Mouse (Mus musculus): ENCODE data around the gene Npff.

Gene Npff

GRCm38 (mm10) chr15:102524892-102525485 is at the start of gene Npff:
Gene Npff (minus strand): TSS chr15:102524942.
- DNase-seq (ENCODE audit: low spot score in 2 of 2), result peak in 1 of 2 experiments; percentile 81

DNA sequence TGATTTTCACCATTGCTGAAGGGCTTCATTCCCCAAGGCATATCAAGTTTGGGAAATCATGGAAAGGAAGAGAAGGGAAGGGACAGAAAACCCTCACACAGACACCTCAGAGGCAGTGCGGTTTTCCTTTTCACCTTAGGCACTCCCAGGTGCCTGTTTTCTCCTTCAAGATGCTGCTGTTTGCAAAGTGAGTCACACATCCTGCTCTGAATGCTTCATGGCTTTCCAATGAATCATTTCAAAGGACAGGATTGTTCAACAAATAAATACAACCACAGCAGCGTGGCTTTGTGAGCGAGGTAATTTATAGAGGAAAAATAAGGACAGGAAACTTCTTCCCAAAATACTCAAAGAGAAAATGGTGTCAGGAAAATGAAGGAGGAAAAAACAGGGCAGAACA is 47.3 kb upstream of the Npff start:
- no peak for DNase-seq (ENCODE audit: low spot score in 2 of 2)

GRCm38 (mm10) chr15:102567849-102568248 is 43.1 kb upstream of the Npff start:
- DNase-seq (ENCODE audit: low spot score in 2 of 2), result no peak

- DNase-seq (ENCODE audit: low spot score in 2 of 2), result no peak
These were observed 38.9 kb upstream of the Npff start for GRCm38 (mm10) chr15:102563681-102564080.

DNA sequence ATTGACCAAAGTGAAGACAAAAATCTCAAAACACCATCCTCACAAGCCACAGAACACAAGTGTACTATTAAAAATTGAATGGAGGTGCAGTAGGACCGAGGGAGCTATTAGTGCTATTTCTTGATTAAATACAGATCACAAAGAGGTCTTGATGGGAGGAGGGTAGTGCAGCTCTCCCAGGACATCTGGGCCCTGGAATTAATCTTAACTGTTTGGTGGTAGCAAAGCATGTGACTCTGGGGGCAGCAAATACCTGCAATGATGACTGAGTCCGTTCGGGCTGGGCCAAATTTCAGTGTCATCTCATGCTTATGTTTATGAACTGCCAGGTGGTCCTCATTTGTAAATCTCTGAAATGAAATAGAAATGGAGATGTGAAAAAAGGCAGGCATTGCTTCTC is 38.3 kb upstream of the Npff start:
- DNase-seq (ENCODE audit: low spot score in 2 of 2), result no peak

- DNase-seq (ENCODE audit: low spot score in 2 of 2), result no peak
These were observed 37.7 kb upstream of the Npff start for GRCm38 (mm10) chr15:102562491-102562890.

- DNase-seq (ENCODE audit: low spot score in 2 of 2), result no peak
These were observed 32.8 kb upstream of the Npff start for GRCm38 (mm10) chr15:102557580-102557979.

DNA sequence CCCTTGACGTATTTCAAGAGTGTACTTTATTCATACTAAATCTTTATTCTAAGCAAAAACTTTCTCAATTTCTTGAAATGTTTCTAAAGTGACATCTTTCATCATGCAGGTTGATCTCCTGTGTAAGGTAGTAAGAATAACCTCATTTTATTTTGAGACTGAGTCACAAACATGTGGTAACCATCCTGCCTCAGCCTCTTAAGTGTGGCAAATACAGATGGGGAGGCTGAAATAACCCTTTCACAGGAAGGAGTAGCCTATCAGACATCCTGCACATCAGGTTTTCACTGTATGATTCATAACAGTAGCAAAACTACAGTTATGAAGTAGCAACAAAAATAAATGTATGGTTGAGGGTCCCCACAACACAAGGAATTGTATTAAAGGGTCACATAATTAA is 30.8 kb upstream of the Npff start:
- DNase-seq (ENCODE audit: low spot score in 2 of 2), result no peak

- DNase-seq (ENCODE audit: low spot score in 2 of 2), result no peak
These were observed 27.9 kb upstream of the Npff start for GRCm38 (mm10) chr15:102552599-102552998.

DNA sequence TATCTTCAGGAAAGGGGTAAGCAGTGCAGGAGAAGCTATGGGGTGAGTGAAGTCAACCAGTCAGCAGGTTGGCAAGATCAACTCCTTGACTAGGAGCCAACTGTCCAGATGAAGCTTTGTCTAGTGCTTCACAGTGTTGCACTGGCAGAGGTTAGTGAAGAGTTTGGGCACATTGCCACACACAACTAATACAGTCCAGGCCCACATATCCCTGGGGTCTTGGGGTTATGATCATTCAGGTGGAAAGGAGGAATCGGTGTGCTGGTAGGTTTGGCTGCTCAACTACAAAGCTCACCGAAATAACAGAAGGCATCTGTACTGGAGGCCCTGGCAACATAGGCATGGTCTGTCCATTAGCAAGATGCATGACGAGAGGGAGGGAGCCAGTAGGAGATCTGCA is 22.7 kb upstream of the Npff start:
- no peak for DNase-seq (ENCODE audit: low spot score in 2 of 2)

GRCm38 (mm10) chr15:102546677-102547427 is 22.1 kb upstream of the Npff start:
- DNase-seq (ENCODE audit: low spot score in 2 of 2), result peak; percentile 59 to 64

DNA sequence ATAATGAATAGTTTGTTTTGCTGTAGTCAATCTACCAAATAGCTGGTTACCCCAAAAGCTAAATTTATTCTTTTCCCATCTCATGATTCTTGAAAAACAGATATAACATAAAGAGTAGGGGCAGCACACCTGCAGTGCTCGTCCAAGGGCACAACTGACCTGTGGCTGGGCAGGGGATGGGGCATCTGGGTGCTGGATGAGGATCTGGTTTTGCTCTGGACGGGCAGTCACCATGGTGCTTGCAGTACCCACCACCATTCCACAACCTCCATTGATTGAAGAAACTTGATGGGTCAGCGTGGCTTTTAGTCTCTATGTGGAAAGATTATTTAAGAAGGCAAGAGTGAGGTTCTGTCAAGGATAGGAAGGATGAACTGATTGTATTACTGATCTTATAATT is 21.5 kb upstream of the Npff start:
- DNase-seq (ENCODE audit: low spot score in 2 of 2), result no peak

DNA sequence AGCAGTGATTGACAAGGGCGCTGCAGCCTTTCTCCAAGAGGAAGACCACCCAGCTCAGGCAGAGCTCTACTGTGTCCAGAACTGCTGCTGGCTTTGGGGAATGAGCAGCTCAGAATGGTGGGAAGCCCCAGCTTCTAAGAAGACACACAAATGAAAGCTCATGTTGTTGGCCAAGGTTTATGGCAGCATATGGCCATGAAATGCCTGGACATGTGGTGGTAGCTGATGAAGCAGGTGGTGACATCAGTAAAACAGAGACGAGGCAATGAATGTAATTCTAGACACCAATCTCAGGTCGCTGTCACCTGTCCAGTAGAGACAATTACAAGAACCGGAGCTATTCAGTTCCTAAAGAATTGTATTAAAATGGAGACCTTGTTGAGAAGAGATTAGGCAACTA is 20.1 kb upstream of the Npff start:
- no peak for DNase-seq (ENCODE audit: low spot score in 2 of 2)

DNA sequence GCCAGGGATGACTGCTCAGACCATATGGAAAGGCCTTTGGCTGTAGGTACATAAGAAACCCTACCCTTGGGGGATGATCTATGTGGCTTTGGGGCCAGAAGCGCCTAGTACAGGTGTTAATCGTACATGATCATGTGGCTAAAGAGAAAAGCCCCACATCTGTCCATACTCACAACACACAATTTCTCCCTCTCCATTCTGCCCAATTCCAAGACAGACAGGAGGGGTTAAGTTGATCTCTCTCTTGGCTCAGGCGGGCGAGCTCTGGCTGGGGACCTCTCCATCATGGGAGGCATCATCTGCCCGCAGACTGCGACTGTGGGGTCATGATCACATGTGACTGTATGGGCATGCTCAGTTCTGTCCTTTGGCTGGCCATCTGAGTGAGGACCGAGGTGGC is 9.2 kb upstream of the Npff start:
- no peak for DNase-seq (ENCODE audit: low spot score in 2 of 2)

DNA sequence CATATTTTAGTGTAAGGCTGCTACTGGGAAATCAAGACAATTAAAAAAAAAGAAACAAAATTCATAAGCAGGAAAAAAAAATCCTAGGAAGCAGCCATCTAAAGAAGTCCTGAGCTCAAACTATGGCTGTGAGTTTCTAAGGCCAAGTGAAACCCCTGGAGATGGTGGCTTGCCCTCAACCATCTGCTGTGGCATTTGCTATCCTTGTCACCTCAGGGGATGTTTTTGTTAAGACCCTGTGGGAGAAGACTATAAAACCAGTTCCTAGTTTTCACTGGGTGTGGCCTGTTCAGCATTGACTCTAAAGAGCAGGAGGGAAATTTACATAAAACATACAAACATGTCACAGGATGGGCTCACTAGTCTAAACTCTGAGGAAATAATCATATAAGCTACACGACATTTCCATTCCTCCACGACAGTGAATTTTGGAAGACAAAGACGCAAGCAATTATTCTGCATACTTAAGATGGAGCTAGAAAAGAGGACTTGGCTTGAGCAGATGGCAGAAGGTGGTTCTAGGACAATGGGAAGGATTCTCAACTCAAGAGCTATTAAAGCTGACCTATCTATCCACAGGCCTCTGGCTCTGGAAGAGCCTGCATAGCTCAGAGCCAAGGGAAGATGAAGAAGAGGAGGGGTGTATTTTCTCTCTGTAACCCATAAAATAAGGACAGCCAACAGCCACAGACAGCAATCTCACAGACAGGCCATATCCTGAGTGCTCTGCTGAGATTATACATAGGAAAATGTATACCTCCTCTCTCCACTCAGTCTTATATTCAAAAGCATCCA is 7.6 kb upstream of the Npff start:
- DNase-seq (ENCODE audit: low spot score in 2 of 2), result no peak

DNA sequence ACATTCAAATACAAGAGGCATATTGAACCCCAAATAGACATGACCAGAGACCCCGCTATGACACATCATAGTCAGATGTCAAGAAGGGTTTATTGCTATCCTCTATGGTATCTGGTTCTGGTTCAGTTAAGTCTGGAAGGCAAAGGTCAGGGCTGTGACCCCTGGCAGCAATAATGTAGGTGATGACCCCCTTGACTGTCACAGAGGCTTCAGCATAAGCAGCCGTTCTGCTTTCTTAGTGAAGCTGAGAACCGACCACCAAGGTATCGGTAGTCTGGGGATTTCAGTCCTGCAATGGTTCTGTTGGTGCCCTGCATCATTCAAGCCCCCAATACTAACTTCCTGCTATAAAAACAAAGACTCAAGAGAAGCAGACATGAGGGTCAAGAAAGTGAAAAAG is 6.8 kb upstream of the Npff start:
- DNase-seq (ENCODE audit: low spot score in 2 of 2), result no peak

DNA sequence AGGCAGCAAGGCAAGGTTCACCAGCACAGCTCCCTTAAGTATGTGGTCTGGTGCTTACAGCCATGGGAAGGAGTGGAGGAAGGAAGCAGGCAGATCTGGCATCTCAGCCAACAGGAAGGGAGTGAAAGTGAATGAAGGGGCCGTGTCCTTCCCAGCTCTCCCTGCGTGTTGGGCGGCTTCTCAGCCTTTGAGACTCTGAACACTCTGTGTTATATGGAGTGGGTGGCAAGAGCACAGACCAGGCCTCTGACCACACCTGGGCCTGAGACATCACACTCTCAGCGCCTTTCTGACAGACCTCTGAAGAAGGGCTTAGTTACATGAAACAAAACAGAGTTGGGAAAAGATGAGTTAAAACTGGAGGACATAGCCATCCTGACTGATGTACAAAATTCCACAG is 5.8 kb upstream of the Npff start:
- no peak for DNase-seq (ENCODE audit: low spot score in 2 of 2)

GRCm38 (mm10) chr15:102528396-102528795 is 3.7 kb upstream of the Npff start:
- DNase-seq (ENCODE audit: low spot score in 2 of 2), result no peak

- no peak for DNase-seq (ENCODE audit: low spot score in 2 of 2)
These were observed 3.2 kb upstream of the Npff start for GRCm38 (mm10) chr15:102527936-102528335.

DNA sequence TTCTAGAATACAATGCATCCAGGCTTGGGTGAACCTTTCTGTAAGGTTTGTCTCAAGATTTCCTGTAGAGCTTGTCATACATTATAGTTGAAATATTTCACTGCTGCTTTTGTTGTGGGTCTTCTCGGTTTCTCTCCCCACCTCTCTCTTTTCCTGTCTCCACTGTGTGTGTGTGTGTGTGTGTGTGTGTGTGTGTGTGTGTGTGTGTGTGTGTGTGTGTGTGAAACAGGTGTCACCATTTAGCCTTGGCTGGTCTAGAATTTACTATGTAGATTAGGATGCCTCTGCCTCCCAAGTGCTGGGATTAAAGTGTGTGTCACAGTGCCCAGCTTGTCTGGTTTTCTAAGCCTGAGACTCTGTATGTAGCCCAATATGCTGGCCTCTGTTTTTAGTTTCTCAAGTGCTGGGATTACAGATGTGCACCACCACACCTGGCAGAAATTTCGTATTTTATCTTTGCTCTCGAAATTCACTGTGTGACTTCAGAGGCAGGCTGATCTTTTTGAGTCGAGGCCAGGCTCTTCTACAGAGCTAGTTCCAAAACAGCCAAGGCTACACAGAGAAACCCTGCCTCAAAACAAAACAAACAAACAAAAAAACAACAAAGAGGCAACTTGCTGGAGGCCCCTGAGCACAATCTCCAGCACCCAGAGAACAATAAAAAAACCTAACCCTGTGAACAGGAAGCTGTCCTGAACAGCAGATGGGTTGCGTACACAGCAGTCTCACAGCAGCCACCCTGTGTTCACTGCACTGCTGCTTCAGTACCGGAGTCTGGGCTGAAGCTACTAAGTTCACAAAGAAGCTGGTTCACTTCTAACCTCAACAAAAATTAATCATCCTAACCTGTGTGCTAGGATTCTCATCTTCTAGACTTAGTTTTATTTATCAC is 1.6 kb upstream of the Npff start:
- no peak for DNase-seq (ENCODE audit: low spot score in 2 of 2)

DNA sequence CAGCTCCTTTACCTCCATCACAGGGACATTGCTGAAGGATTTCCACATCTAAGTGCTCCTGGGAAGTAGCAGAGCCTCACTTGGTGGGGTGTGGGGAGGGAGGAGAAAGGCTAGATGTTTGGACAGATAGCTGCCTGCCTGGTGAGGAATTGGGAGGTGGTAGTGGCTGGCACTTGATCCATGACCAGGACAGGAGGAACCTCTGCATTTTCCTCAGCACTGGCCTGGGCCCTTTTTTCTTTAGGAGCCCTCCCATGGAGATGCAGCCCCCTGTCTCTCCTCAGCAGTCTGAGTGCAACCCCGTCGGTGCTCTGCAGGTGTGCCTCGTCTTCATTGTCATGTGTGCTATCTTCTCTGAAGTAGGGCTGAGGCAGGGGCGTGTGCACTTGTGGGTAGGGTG is 3.3 kb downstream of the Npff start:
- no peak for DNase-seq (ENCODE audit: low spot score in 2 of 2)

DNA sequence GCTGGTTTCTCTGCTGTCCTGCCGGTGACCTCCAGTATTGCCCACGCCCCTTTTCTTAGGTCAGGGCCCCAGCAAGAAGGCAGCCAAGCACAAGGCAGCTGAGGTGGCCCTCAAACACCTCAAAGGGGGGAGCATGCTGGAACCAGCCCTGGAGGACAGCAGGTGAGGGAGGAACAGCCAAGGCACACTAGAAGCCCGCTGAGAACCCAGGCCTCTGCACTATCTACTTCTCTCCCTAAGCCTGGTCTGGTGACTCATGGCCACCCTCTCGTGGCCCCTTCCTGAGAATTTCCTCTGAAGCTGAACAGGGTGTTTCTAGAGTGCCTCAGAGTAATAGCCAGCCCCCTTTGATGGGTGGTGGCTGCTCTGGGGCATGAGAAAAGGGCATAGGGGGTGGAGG is 4.3 kb downstream of the Npff start:
- DNase-seq (ENCODE audit: low spot score in 2 of 2), result no peak
